39 mouse cellular contexts compared by ENCODE assay signal in the genomic region with DNA sequence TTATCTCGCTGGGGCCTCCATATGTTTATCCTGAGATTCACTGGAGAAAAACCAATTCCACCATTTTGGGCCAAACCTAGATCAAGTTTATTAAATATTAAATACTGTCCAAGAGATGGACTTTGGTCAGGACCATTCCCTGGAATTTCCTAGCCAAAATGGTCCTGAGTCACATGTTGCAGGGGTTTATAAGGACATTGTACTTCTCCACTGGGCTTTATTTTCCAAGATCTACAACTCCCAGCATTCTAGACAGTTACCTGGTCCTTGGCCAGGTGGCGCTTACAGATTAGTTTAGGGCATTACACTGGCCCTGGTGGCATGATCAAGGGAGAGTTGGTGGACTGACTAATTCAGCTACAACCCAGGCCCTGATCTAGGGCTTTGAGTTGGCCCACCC. TPM values are rescaled to one million over a fixed set of nuclear protein-coding genes. Genes with fewer than 3 reads are reported as not detected.
"Had no signal": no experiment of that assay in that cellular context is flagged by ENCODE, and none has a peak within 500 bp of the region (broad histone marks: within the 10 kb centered on the region; RNA-seq: fewer than 3 reads in every experiment).

No protein-coding gene starts in this region.

- DNase-seq: left cerebral cortex, postnatal 4 days; liver; liver, embryonic 13.5 days; liver, postnatal 0 days; lung, adult 18-20 months; lung, adult 2 months; lung, embryonic 14.5 days; lung, postnatal 10 days; lung, postnatal 14 days; lung, postnatal 36 days; lung, postnatal 4 days; midbrain, embryonic 14.5 days had no signal

- H3K4me3 ChIP-seq: limb, embryonic 10.5 days; limb, embryonic 12.5 days; limb, embryonic 13.5 days; limb, embryonic 15.5 days; liver, embryonic 12.5 days; liver, embryonic 13.5 days; liver, embryonic 15.5 days; lung, embryonic 15.5 days; megakaryocyte, embryonic 14.5 days; midbrain, embryonic 10.5 days; midbrain, embryonic 12.5 days; midbrain, embryonic 13.5 days; midbrain, embryonic 15.5 days; myocyte had no signal

- H3K9me3 ChIP-seq: limb, embryonic 10.5 days; limb, embryonic 12.5 days; limb, embryonic 13.5 days; limb, embryonic 15.5 days; liver, embryonic 12.5 days; liver, embryonic 13.5 days; liver, embryonic 15.5 days; lung, embryonic 15.5 days; megakaryocyte, embryonic 14.5 days; midbrain, embryonic 10.5 days; midbrain, embryonic 12.5 days; midbrain, embryonic 13.5 days; midbrain, embryonic 15.5 days had no signal

- H3K9ac ChIP-seq: limb, embryonic 12.5 days; limb, embryonic 13.5 days; limb, embryonic 15.5 days; liver, embryonic 12.5 days; liver, embryonic 13.5 days; liver, embryonic 14.5 days; liver, embryonic 15.5 days; liver, postnatal 0 days; lung, embryonic 14.5 days; lung, embryonic 15.5 days; midbrain, embryonic 12.5 days; midbrain, embryonic 13.5 days; midbrain, embryonic 15.5 days had no signal

- H3K4me1 ChIP-seq: midbrain, embryonic 13.5 days; midbrain, embryonic 15.5 days had no signal

- ATAC-seq: liver, embryonic 12.5 days; liver, postnatal 0 days; lung, postnatal 0 days; midbrain, embryonic 13.5 days; midbrain, embryonic 15.5 days; midbrain, embryonic 16.5 days had no signal

- H3K27me3 ChIP-seq: limb, embryonic 12.5 days; limb, embryonic 13.5 days; limb, embryonic 15.5 days; liver, embryonic 12.5 days; liver, embryonic 13.5 days; liver, embryonic 15.5 days; lung, embryonic 15.5 days; midbrain, embryonic 12.5 days; midbrain, embryonic 13.5 days; midbrain, embryonic 15.5 days had no signal

- H3K36me3 ChIP-seq: limb, embryonic 10.5 days; limb, embryonic 12.5 days; limb, embryonic 13.5 days; limb, embryonic 15.5 days; liver, embryonic 12.5 days; liver, embryonic 13.5 days; liver, embryonic 15.5 days; lung, embryonic 15.5 days; midbrain, embryonic 10.5 days; midbrain, embryonic 12.5 days; midbrain, embryonic 13.5 days; midbrain, embryonic 15.5 days had no signal

- H3K27ac ChIP-seq: limb, embryonic 10.5 days; limb, embryonic 12.5 days; limb, embryonic 13.5 days; limb, embryonic 15.5 days; liver, embryonic 12.5 days; liver, embryonic 13.5 days; liver, embryonic 14.5 days; liver, embryonic 15.5 days; macrophage; midbrain, embryonic 10.5 days; midbrain, embryonic 12.5 days; midbrain, embryonic 13.5 days; midbrain, embryonic 15.5 days had no signal

- H3K4me2 ChIP-seq: limb, embryonic 12.5 days; limb, embryonic 13.5 days; limb, embryonic 15.5 days; liver, embryonic 11.5 days; liver, embryonic 12.5 days; liver, embryonic 13.5 days; liver, embryonic 15.5 days; lung, embryonic 14.5 days; lung, embryonic 15.5 days; midbrain, embryonic 11.5 days; midbrain, embryonic 12.5 days; midbrain, embryonic 13.5 days; midbrain, embryonic 15.5 days had no signal

RNA-seq across cellular contexts. Expression of a gene that starts 47.1 kb away (rescaled TPM):
- total RNA-seq: left cerebral cortex, postnatal 36 days; liver, adult 2 months; megakaryocyte progenitor cell, adult 5-6 weeks; megakaryocyte, adult 5-6 weeks; megakaryocyte-erythroid progenitor cell, adult 5-6 weeks; monocyte, adult 5-6 weeks had no signal
- polyA plus RNA-seq: limb, embryonic 10.5 days; limb, embryonic 11.5 days; limb, embryonic 12.5 days; limb, embryonic 15.5 days; liver, adult 2 months; liver, embryonic 12.5 days; liver, postnatal 0 days; lung, embryonic 14.5 days; macrophage; midbrain, embryonic 10.5 days; midbrain, embryonic 11.5 days; midbrain, embryonic 12.5 days; midbrain, embryonic 13.5 days; midbrain, embryonic 14.5 days; midbrain, embryonic 15.5 days; midbrain, embryonic 16.5 days; neural tube, embryonic 11.5 days had no signal
